Mouse (Mus musculus) stomach, postnatal 0 days (tissue): ENCODE data around the gene Prkg1. TPM values are rescaled to one million over a fixed set of nuclear protein-coding genes. Genes with fewer than 3 reads are reported as not detected.

Experiments
- ATAC-seq: fragments of 200-750 bp; cut with Nextera tagmentation; 2 replicates; pipeline ENCODE4 v1.8.0; 2017; ENCODE audit not compliant: low FRiP score, low TSS enrichment
- DNase-seq: peaks from one replicate; pipeline ENCODE4 v3.0.0-alpha.2; 2016; ENCODE audit warnings: low spot score
- H3K27ac ChIP-seq: fragments of 300-500 bp; sonication (generic); replicated peaks from 2 replicates; pipeline ENCODE4 v1.5.1; 2014; ENCODE audit warnings: mild to moderate bottlenecking, control low read depth
- H3K27me3 ChIP-seq: fragments of 300-500 bp; sonication (generic); 2 replicates; pipeline ENCODE4 v1.6.1; 2014; ENCODE audit warnings: low read length; ENCODE audit not compliant: control insufficient read depth, insufficient read depth
- H3K36me3 ChIP-seq: fragments of 300-500 bp; sonication (generic); 2 replicates; pipeline ENCODE4 v1.6.1; 2014; ENCODE audit warnings: low read length, mixed read lengths; ENCODE audit not compliant: control insufficient read depth, insufficient read depth
- H3K4me1 ChIP-seq: fragments of 300-500 bp; sonication (generic); replicated peaks from 2 replicates; pipeline ENCODE4 v1.6.1; 2014; ENCODE audit warnings: antibody characterized with exemption; ENCODE audit not compliant: control insufficient read depth, insufficient read depth
- H3K4me2 ChIP-seq: fragments of 300-500 bp; sonication (generic); replicated peaks from 2 replicates; pipeline ENCODE4 v1.6.1; 2014; ENCODE audit warnings: low read depth, mild to moderate bottlenecking, control low read depth, moderate library complexity
- H3K4me3 ChIP-seq: fragments of 300-500 bp; sonication (generic); 2 replicates; pipeline ENCODE4 v1.5.1; 2014; ENCODE audit warnings: low read depth, low read length, control low read depth
- H3K9ac ChIP-seq: fragments of 300-500 bp; sonication (generic); 2 replicates; pipeline ENCODE4 v1.6.1; 2014; ENCODE audit warnings: mild to moderate bottlenecking, low read length, control low read depth, mixed read lengths
- H3K9me3 ChIP-seq: fragments of 300-500 bp; sonication (generic); 2 replicates; pipeline ENCODE4 v1.6.1; 2016; ENCODE audit warnings: low read length; ENCODE audit not compliant: control insufficient read depth
- CTCF ChIP-seq: IDR thresholded peaks from 2 replicates; pipeline ENCODE4 v1.5.1; 2016; ENCODE audit warnings: antibody characterized with exemption, low read depth, mild to moderate bottlenecking, moderate library complexity
- EP300 ChIP-seq: optimal IDR thresholded peaks from 2 replicates; pipeline ENCODE3; 2016; ENCODE audit warnings: antibody characterized with exemption
- WGBS: fragments of 180-500 bp; shearing (Covaris S2); extraction: QIAGEN DNeasy Blood & Tissue Kit; methylation state at CpG from one replicate; pipeline ENCODE4 v1.1.7; 2014; 5-methylcytosine and 5-hydroxymethylcytosine counted together
- polyA plus RNA-seq: library from polyadenylated mRNA; unstranded; fragments of >200 nt; fragmentation: Nextera tagmentation; extraction: Ambion mirVana; gene quantifications from 2 replicates; pipeline ENCODE4 v1.2.1, GENCODE M21; 2015

Prkg1 gene
- polyA plus RNA-seq, 1 experiment from 2014 or later = 6.4 TPM

DNA sequence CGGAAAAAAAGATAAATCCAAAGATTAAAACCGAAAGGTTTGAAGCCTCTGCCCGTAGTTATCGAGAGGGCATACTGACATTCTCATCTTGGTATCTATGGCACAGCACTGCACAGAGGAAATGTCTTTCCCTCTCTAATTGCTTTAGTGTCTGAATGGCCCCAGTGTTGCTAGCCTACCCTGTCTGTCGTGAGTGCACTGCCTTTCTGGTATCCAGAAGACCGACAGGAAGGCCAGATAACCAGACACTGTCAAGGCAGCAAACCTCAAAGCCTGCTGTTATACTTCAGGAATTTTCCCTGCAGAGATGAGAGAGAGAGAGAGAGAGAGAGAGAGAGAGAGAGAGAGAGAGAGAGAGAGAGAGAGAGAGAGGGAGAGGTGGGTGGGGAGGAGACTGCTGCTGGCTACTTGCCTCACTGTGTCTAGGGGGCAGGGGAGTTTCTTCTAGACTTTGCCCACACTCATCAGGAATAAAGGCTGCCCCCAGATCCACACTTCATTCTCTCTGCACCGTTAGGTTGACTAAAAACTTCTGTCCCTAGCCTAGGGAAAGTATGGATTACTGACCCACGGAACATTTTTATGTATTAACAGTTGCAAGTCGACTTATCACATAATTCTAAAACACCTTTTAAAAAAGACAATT, 10.1 kb downstream of the Prkg1 start:
- 0 out of 2 replicates have a peak overlapping the region, but pooled peaks have one; percentile 24 for H3K27ac ChIP-seq
- WGBS = 46% methylated on average over 9 of the region's 9 CpGs
- TF ChIP-seq EP300 (no peak), CTCF (no peak)
- H3K4me1 ChIP-seq = 0 out of 2 replicates have a peak, but pooled peaks cover 4% of the 10 kb centered on the region
- no peak overlapping the region for H3K4me3 ChIP-seq
- 0 out of 2 replicates have a peak overlapping the region, but pooled peaks have one; percentile 5 for H3K4me2 ChIP-seq
- no peak overlapping the region for H3K9ac ChIP-seq
- H3K27me3 ChIP-seq = no peaks in the 10 kb centered on the region
- no peaks in the 10 kb centered on the region for H3K9me3 ChIP-seq
- no peak for DNase-seq
- no peaks in the 10 kb centered on the region for H3K36me3 ChIP-seq
- no peak for ATAC-seq

DNA sequence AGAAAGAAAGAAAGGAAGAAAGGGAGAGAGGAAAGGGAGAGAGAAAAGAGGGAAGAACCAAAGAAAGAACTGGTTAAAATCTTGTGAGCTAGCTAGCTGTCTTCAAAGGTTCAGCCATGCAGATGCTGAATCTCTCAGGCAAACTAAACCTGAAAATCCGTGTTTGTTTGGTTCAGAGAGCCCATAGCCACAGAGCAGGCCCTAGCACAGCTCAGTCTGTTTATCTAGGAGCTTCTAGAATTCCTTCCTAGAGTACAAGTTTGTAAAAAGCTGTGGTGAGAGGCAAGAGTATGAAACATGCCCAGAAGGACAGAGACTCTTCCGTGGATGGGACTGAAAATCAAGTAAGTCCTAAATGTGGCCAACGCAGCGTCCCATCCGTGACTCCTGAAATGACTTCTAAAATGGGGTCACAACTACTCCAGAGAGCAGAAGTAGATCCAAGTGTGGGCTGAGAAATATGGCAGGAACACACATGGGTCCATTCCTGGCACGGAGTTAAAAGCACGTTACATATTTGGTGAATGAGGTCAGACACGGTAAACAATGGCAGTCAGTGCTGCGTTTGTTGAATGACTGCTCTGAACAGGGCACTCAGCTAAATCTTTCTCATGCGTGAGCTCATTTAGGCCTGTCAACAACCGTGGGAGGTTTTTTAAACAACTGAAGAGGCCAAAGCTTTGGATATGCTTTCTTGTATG, 13.7 kb downstream of the Prkg1 start:
- no peaks in the 10 kb centered on the region for H3K36me3 ChIP-seq
- DNase-seq = no peak
- 0 out of 2 replicates have a peak, but pooled peaks cover 4% of the 10 kb centered on the region for H3K4me1 ChIP-seq
- 28% methylated on average over 11 of the region's 11 CpGs for WGBS
- TF ChIP-seq EP300 (no peak), CTCF (no peak)
- H3K27me3 ChIP-seq = no peaks in the 10 kb centered on the region
- no peak overlapping the region for H3K9ac ChIP-seq
- no peak overlapping the region for H3K4me3 ChIP-seq
- H3K9me3 ChIP-seq = no peaks in the 10 kb centered on the region
- 0 out of 2 replicates have a peak overlapping the region, but pooled peaks have one; percentile 18 for H3K27ac ChIP-seq
- H3K4me2 ChIP-seq = no peak overlapping the region
- ATAC-seq = peak; percentile 47; the same call in 1 of the 2 replicates

DNA sequence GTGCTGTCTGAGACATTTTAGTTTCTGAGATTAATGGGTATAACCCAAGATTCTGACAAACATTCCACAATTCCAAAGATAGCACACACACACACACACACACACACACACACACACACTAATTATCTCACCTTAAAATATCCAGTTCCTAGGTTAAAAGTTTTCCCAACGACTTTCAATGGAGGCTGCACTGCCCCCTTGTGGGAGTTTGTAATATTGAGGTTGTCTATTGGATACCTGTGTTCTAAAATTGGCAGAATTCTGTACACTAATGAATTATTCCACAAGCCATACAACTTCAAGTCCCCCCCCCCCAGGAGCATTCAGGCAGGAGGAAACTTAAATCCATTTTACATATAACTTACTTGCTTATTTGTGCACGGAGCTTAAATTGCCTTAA, 18.2 kb downstream of the Prkg1 start:
- WGBS = 23% methylated on average over 2 of the region's 2 CpGs
- no peak for ATAC-seq
- peak; percentile 45 for DNase-seq

DNA sequence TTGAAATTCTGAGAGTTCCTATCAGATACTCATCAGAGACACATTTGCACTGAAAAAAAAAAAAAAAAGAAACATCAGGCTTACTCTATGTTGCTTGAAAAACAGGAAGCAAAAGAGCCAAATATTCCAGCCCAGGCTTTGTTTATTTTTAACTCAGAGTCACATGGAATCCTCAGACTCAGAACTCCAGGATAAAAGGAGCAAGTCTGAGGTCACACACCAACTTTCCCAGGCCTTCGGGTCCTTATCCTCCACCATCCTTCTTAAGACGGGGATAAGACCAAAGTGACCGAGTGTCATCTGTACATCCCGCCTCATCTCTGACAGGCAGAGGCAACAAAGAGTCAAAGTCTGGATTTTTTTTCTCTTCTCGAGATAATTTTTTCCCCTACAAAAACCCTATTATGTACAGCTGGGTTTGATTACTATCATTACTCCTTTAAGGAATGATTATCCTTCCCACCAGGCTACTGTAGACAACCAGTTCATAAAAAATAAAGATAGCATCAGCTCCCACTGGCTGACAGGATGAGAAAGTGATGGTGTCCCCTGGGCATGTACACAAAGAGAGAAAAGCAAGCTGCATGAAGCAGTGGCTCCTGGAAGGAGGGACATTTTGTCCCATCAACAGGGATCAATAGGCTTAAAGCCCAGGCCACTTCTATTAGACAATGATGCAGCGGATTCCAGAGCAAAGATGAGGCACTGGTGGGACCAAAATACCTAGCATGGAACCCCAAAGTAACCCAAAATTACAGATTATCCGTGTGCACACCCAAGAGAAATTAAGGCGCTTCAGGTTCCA, 21.4 kb downstream of the Prkg1 start:
- no peaks in the 10 kb centered on the region for H3K27me3 ChIP-seq
- DNase-seq (no peak), ATAC-seq (no peak)
- 62% methylated on average over 8 of the region's 8 CpGs for WGBS
- no peak overlapping the region for H3K27ac ChIP-seq
- no peak overlapping the region for H3K9ac ChIP-seq
- H3K4me1 ChIP-seq = no peaks in the 10 kb centered on the region
- no peaks in the 10 kb centered on the region for H3K36me3 ChIP-seq
- no peak for TF ChIP-seq CTCF
- no peak for TF ChIP-seq EP300
- no peaks in the 10 kb centered on the region for H3K9me3 ChIP-seq
- no peak overlapping the region for H3K4me3 ChIP-seq
- no peak overlapping the region for H3K4me2 ChIP-seq

More for the DNA sequence above, 18.2 kb downstream of the Prkg1 start:
- no peak overlapping the region for H3K4me3 ChIP-seq
- no peaks in the 10 kb centered on the region for H3K9me3 ChIP-seq
- H3K4me2 ChIP-seq = no peak overlapping the region
- no peak overlapping the region for H3K9ac ChIP-seq
- H3K27me3 ChIP-seq = no peaks in the 10 kb centered on the region
- H3K4me1 ChIP-seq = 0 out of 2 replicates have a peak, but pooled peaks cover 2% of the 10 kb centered on the region
- no peaks in the 10 kb centered on the region for H3K36me3 ChIP-seq
- TF ChIP-seq CTCF (peak; percentile 81), EP300 (no peak)
- no peak overlapping the region for H3K27ac ChIP-seq

DNA sequence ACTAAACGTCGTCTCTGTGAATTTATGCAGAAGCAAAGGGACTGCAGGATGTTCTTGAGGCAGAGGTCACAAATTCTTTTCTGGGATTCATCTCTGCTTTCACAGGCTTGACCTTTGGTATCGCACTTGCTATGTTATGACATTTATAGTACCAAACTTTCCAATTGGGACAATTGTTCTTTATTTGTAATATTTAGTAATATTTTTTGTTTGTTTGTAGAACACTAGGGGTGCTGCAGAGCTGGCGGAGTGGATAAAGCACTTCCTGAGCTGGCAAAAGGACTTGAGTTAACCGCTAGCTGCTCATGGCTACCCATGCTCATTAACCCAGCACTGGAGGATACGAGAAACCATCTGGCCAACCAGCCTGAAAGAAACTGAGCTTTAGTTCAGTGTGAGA, 49.9 kb downstream of the Prkg1 start:
- no peak overlapping the region for H3K4me3 ChIP-seq
- WGBS = 72% methylated on average over 6 of the region's 6 CpGs
- H3K27me3 ChIP-seq = no peaks in the 10 kb centered on the region
- H3K4me1 ChIP-seq = no peaks in the 10 kb centered on the region
- no peak overlapping the region for H3K27ac ChIP-seq
- H3K9me3 ChIP-seq = no peaks in the 10 kb centered on the region
- no peak overlapping the region for H3K4me2 ChIP-seq
- ATAC-seq = no peak
- 0 out of 2 replicates have a peak, but pooled peaks have one; percentile 17 for TF ChIP-seq CTCF
- no peak for TF ChIP-seq EP300
- DNase-seq = no peak
- no peak overlapping the region for H3K9ac ChIP-seq
- no peaks in the 10 kb centered on the region for H3K36me3 ChIP-seq
